Mouse (Mus musculus): Measurements from ENCODE around the gene Ccdc174. TPM values are rescaled to one million over a fixed set of nuclear protein-coding genes. Genes with fewer than 3 reads are reported as not detected.

Ccdc174 gene
- polyA plus RNA-seq, 1 experiment from 2014 or later = 33.8 TPM

DNA sequence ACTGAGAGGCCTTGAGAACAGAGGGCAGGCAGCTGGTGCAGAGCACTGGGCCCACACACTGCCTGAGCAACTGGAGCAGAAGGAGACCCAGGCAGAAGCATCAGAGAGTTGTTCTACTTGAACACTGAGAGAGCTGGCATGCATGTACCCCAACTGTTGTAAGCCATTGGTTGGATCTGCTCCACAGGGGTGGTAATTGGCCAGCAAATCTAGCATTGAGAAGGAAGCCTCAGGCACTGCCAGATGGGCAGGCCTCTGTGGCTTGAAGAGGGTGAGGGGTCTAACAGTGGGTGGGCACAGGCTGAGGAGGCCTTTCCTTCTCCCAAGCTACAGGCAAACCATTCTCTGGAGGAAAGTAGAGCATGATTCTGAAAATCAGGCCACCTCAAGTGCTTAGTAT is 15.0 kb upstream of the Ccdc174 start:
- H3K27me3 ChIP-seq (ENCODE audit: control insufficient read depth, insufficient read depth, low read length) = no peaks in the 10 kb centered on the region
- no peak for ATAC-seq (ENCODE audit: insufficient number of reproducible peaks, insufficient read depth, low FRiP score, low read depth)
- H3K4me1 ChIP-seq (ENCODE audit: control insufficient read depth, insufficient read depth, low read length) = no peaks in the 10 kb centered on the region
- H3K4me2 ChIP-seq (replicated peaks; ENCODE audit: low read depth, low read length) = no peak overlapping the region
- H3K9me3 ChIP-seq (ENCODE audit: control insufficient read depth, low read depth, low read length) = no peaks in the 10 kb centered on the region
- no peak overlapping the region for H3K4me3 ChIP-seq (ENCODE audit: low read depth, low read length)
- no peak overlapping the region for H3K27ac ChIP-seq (ENCODE audit: low read length)
- H3K9ac ChIP-seq (replicated peaks; ENCODE audit: low read depth, low read length) = no peak overlapping the region
- no peaks in the 10 kb centered on the region for H3K36me3 ChIP-seq (ENCODE audit: control insufficient read depth, insufficient read depth, low read length)

GRCm38 (mm10) chr6:91864595-91864994 is 13.3 kb upstream of the Ccdc174 start:
- no peak for ATAC-seq (ENCODE audit: insufficient number of reproducible peaks, insufficient read depth, low FRiP score, low read depth)
- H3K4me1 ChIP-seq (ENCODE audit: control insufficient read depth, insufficient read depth, low read length) = no peaks in the 10 kb centered on the region
- H3K27me3 ChIP-seq (ENCODE audit: control insufficient read depth, insufficient read depth, low read length) = no peaks in the 10 kb centered on the region
- H3K4me2 ChIP-seq (replicated peaks; ENCODE audit: low read depth, low read length) = no peak overlapping the region
- no peak overlapping the region for H3K9ac ChIP-seq (replicated peaks; ENCODE audit: low read depth, low read length)
- H3K4me3 ChIP-seq (ENCODE audit: low read depth, low read length) = no peak overlapping the region
- no peaks in the 10 kb centered on the region for H3K9me3 ChIP-seq (ENCODE audit: control insufficient read depth, low read depth, low read length)
- no peaks in the 10 kb centered on the region for H3K36me3 ChIP-seq (ENCODE audit: control insufficient read depth, insufficient read depth, low read length)
- no peak overlapping the region for H3K27ac ChIP-seq (ENCODE audit: low read length)
- 82% methylated on average over 5 of the region's 5 CpGs for WGBS

DNA sequence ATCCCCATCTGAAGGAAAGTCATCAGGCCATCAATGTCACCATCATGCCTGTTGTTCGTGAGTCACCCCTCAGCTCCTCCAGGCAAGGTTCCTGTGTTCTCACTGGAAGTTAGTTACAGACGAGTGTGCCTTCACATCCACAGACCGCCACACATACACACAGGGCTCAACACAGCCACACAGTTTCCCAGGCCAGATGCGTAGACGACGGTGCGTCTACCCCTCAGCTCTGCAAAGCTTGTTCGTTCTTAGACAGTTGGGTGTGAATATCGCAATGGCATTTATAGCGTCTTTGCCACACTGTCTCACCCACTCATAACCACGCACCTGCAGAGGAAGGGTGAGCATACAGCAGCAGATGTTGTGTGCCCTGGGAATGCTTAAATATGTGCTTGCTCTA is 12.3 kb upstream of the Ccdc174 start:
- Histone ChIP-seq H3K4me2 (replicated peaks; ENCODE audit: low read depth, low read length) (no peak overlapping the region), H3K9me3 (ENCODE audit: control insufficient read depth, low read depth, low read length) (no peaks in the 10 kb centered on the region), H3K36me3 (ENCODE audit: control insufficient read depth, insufficient read depth, low read length) (no peaks in the 10 kb centered on the region), H3K9ac (replicated peaks; ENCODE audit: low read depth, low read length) (no peak overlapping the region), H3K4me1 (ENCODE audit: control insufficient read depth, insufficient read depth, low read length) (no peaks in the 10 kb centered on the region), H3K27ac (ENCODE audit: low read length) (no peak overlapping the region), H3K4me3 (ENCODE audit: low read depth, low read length) (no peak overlapping the region), H3K27me3 (ENCODE audit: control insufficient read depth, insufficient read depth, low read length) (no peaks in the 10 kb centered on the region)
- no peak for ATAC-seq (ENCODE audit: insufficient number of reproducible peaks, insufficient read depth, low FRiP score, low read depth)
- WGBS = 81% methylated on average over 11 of the region's 11 CpGs

- H3K4me2 ChIP-seq (replicated peaks; ENCODE audit: low read depth, low read length) = no peak overlapping the region
- H3K4me1 ChIP-seq (ENCODE audit: control insufficient read depth, insufficient read depth, low read length) = no peaks in the 10 kb centered on the region
- H3K9me3 ChIP-seq (ENCODE audit: control insufficient read depth, low read depth, low read length) = no peaks in the 10 kb centered on the region
- H3K36me3 ChIP-seq (ENCODE audit: control insufficient read depth, insufficient read depth, low read length) = no peaks in the 10 kb centered on the region
- H3K27ac ChIP-seq (ENCODE audit: low read length) = no peak overlapping the region
- H3K9ac ChIP-seq (replicated peaks; ENCODE audit: low read depth, low read length) = no peak overlapping the region
- WGBS = 92% methylated on average over 5 of the region's 5 CpGs
- no peak for ATAC-seq (ENCODE audit: insufficient number of reproducible peaks, insufficient read depth, low FRiP score, low read depth)
- no peak overlapping the region for H3K4me3 ChIP-seq (ENCODE audit: low read depth, low read length)
- H3K27me3 ChIP-seq (ENCODE audit: control insufficient read depth, insufficient read depth, low read length) = no peaks in the 10 kb centered on the region
These were observed 9.8 kb upstream of the Ccdc174 start for GRCm38 (mm10) chr6:91868091-91868490.

- no peak overlapping the region for H3K9ac ChIP-seq (replicated peaks; ENCODE audit: low read depth, low read length)
- no peak overlapping the region for H3K27ac ChIP-seq (ENCODE audit: low read length)
- H3K9me3 ChIP-seq (ENCODE audit: control insufficient read depth, low read depth, low read length) = no peaks in the 10 kb centered on the region
- ATAC-seq (ENCODE audit: insufficient number of reproducible peaks, insufficient read depth, low FRiP score, low read depth) = no peak
- H3K4me1 ChIP-seq (ENCODE audit: control insufficient read depth, insufficient read depth, low read length) = no peaks in the 10 kb centered on the region
- H3K36me3 ChIP-seq (ENCODE audit: control insufficient read depth, insufficient read depth, low read length) = no peaks in the 10 kb centered on the region
- H3K27me3 ChIP-seq (ENCODE audit: control insufficient read depth, insufficient read depth, low read length) = no peaks in the 10 kb centered on the region
- 60% methylated on average over 2 of the region's 2 CpGs for WGBS
- H3K4me2 ChIP-seq (replicated peaks; ENCODE audit: low read depth, low read length) = no peak overlapping the region
- H3K4me3 ChIP-seq (ENCODE audit: low read depth, low read length) = no peak overlapping the region
These were observed 5.1 kb upstream of the Ccdc174 start for GRCm38 (mm10) chr6:91872781-91873180.

DNA sequence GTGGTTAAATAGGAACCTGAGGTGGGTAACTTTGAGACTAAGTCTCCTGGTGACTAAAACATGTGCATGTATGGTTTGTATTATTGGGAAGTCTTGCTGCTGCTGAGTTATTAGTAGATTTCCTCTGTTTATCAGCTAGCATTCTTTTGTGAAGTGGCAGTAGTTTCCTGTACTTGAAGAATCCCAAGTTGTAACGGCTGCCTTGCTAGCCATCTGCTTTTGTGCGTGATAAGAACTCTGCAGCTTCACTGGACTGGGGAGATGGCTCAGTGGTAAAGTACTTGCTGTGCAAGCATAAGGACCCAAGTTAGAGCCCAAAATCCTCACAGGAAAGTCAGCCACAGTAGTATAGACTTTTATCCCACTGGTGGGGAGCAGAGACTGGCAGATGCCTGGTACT is 6.0 kb downstream of the Ccdc174 start:
- H3K9ac ChIP-seq (replicated peaks; ENCODE audit: low read depth, low read length) = no peak overlapping the region
- no peak for ATAC-seq (ENCODE audit: insufficient number of reproducible peaks, insufficient read depth, low FRiP score, low read depth)
- no peaks in the 10 kb centered on the region for H3K9me3 ChIP-seq (ENCODE audit: control insufficient read depth, low read depth, low read length)
- H3K4me3 ChIP-seq (ENCODE audit: low read depth, low read length) = no peak overlapping the region
- no peaks in the 10 kb centered on the region for H3K4me1 ChIP-seq (ENCODE audit: control insufficient read depth, insufficient read depth, low read length)
- H3K27ac ChIP-seq (ENCODE audit: low read length) = no peak overlapping the region
- H3K36me3 ChIP-seq (ENCODE audit: control insufficient read depth, insufficient read depth, low read length) = peaks cover 47% of the 10 kb centered on the region
- H3K4me2 ChIP-seq (replicated peaks; ENCODE audit: low read depth, low read length) = no peak overlapping the region
- H3K27me3 ChIP-seq (ENCODE audit: control insufficient read depth, insufficient read depth, low read length) = no peaks in the 10 kb centered on the region
- WGBS = 73% methylated on average over 2 of the region's 2 CpGs

GRCm38 (mm10) chr6:91889255-91889906 is 11.5 kb downstream of the Ccdc174 start:
- ATAC-seq (ENCODE audit: insufficient number of reproducible peaks, insufficient read depth, low FRiP score, low read depth) = no peak

DNA sequence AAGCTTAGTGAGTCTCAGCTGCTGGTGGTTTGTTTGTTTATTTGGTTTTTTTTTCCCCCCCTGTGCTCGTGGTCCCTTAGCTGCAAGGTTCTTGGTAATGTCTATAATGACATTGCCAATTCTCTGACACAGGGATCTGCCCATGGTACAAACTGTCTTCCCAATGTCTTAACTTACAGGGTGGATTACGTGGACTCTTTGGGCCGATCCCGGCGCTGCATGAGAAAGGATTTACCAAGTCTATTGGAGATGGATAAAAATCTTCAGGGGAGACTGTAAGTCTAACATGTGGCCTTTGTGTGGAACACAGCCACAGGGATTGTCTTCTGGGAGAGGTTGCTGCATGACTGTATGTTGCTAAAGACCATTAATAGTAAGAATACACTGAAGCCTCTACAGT is 12.8 kb downstream of the Ccdc174 start:
- no peak for ATAC-seq (ENCODE audit: insufficient number of reproducible peaks, insufficient read depth, low FRiP score, low read depth)
- Histone ChIP-seq H3K9me3 (ENCODE audit: control insufficient read depth, low read depth, low read length) (no peaks in the 10 kb centered on the region), H3K27me3 (ENCODE audit: control insufficient read depth, insufficient read depth, low read length) (no peaks in the 10 kb centered on the region), H3K4me2 (replicated peaks; ENCODE audit: low read depth, low read length) (no peak overlapping the region), H3K9ac (replicated peaks; ENCODE audit: low read depth, low read length) (no peak overlapping the region), H3K4me3 (ENCODE audit: low read depth, low read length) (no peak overlapping the region), H3K36me3 (ENCODE audit: control insufficient read depth, insufficient read depth, low read length) (peaks cover 65% of the 10 kb centered on the region), H3K4me1 (ENCODE audit: control insufficient read depth, insufficient read depth, low read length) (no peaks in the 10 kb centered on the region), H3K27ac (ENCODE audit: low read length) (no peak overlapping the region)
- WGBS = 86% methylated on average over 5 of the region's 5 CpGs

More at GRCm38 (mm10) chr6:91889255-91889906, 11.5 kb downstream of the Ccdc174 start:
- H3K27me3 ChIP-seq (ENCODE audit: control insufficient read depth, insufficient read depth, low read length) = no peaks in the 10 kb centered on the region
- H3K9me3 ChIP-seq (ENCODE audit: control insufficient read depth, low read depth, low read length) = no peaks in the 10 kb centered on the region
- H3K27ac ChIP-seq (ENCODE audit: low read length) = no peak overlapping the region
- H3K4me1 ChIP-seq (ENCODE audit: control insufficient read depth, insufficient read depth, low read length) = no peaks in the 10 kb centered on the region
- 73% methylated on average over 3 of the region's 3 CpGs for WGBS
- no peak overlapping the region for H3K4me2 ChIP-seq (replicated peaks; ENCODE audit: low read depth, low read length)
- no peak overlapping the region for H3K4me3 ChIP-seq (ENCODE audit: low read depth, low read length)
- peaks cover 67% of the 10 kb centered on the region for H3K36me3 ChIP-seq (ENCODE audit: control insufficient read depth, insufficient read depth, low read length)
- no peak overlapping the region for H3K9ac ChIP-seq (replicated peaks; ENCODE audit: low read depth, low read length)

- Histone ChIP-seq H3K9ac (replicated peaks; ENCODE audit: low read depth, low read length) (no peak overlapping the region), H3K4me1 (ENCODE audit: control insufficient read depth, insufficient read depth, low read length) (no peaks in the 10 kb centered on the region), H3K27ac (ENCODE audit: low read length) (no peak overlapping the region), H3K9me3 (ENCODE audit: control insufficient read depth, low read depth, low read length) (no peaks in the 10 kb centered on the region), H3K36me3 (ENCODE audit: control insufficient read depth, insufficient read depth, low read length) (peaks cover 59% of the 10 kb centered on the region), H3K4me3 (ENCODE audit: low read depth, low read length) (no peak overlapping the region), H3K4me2 (replicated peaks; ENCODE audit: low read depth, low read length) (no peak overlapping the region), H3K27me3 (ENCODE audit: control insufficient read depth, insufficient read depth, low read length) (no peaks in the 10 kb centered on the region)
- WGBS = 95% methylated on average over 2 of the region's 2 CpGs
- ATAC-seq (ENCODE audit: insufficient number of reproducible peaks, insufficient read depth, low FRiP score, low read depth) = no peak
These were observed 13.9 kb downstream of the Ccdc174 start for GRCm38 (mm10) chr6:91891776-91892175.
